Mouse (Mus musculus): ENCODE measurements around the gene Ric1. TPM values are rescaled to one million over a fixed set of nuclear protein-coding genes. Genes with fewer than 3 reads are reported as not detected.

Gene Ric1
- polyA plus RNA-seq, 1 experiment from 2014 or later = 10.2 TPM

GRCm38 (mm10) chr19:29486545-29487206 lies 35.4 kb upstream of the Ric1 start:
- WGBS = 86% methylated on average over 7 of the region's 7 CpGs
- DNase-seq (ENCODE audit: low spot score) = no peak
- Histone ChIP-seq H3K4me3 (no peak overlapping the region), H3K36me3 (no peaks in the 10 kb centered on the region), H3K27ac (no peak overlapping the region), H3K27me3 (ENCODE audit: insufficient read depth, poor library complexity, severe bottlenecking) (no peaks in the 10 kb centered on the region), H3K9me3 (no peaks in the 10 kb centered on the region), H3K4me1 (replicated peaks) (peaks cover 12% of the 10 kb centered on the region; the same call in 1 of the 2 replicates)

GRCm38 (mm10) chr19:29487326-29488072 lies 34.6 kb upstream of the Ric1 start:
- Histone ChIP-seq H3K27ac (0 out of 2 replicates have a peak overlapping the region, but pooled peaks have one; percentile 13), H3K27me3 (ENCODE audit: insufficient read depth, poor library complexity, severe bottlenecking) (no peaks in the 10 kb centered on the region), H3K36me3 (no peaks in the 10 kb centered on the region), H3K9me3 (no peaks in the 10 kb centered on the region), H3K4me1 (replicated peaks) (peaks cover 7% of the 10 kb centered on the region; the same call in 1 of the 2 replicates), H3K4me3 (no peak overlapping the region)
- no peak for DNase-seq (ENCODE audit: low spot score)
- 88% methylated on average over 14 of the region's 14 CpGs for WGBS

- no peak for DNase-seq (ENCODE audit: low spot score)
- Histone ChIP-seq H3K36me3 (no peaks in the 10 kb centered on the region), H3K9me3 (no peaks in the 10 kb centered on the region), H3K4me1 (replicated peaks) (peaks cover 3% of the 10 kb centered on the region; the same call in 1 of the 2 replicates), H3K27ac (0 out of 2 replicates have a peak overlapping the region, but pooled peaks have one; percentile 13), H3K27me3 (ENCODE audit: insufficient read depth, poor library complexity, severe bottlenecking) (no peaks in the 10 kb centered on the region), H3K4me3 (no peak overlapping the region)
- 75% methylated on average over 6 of the region's 6 CpGs for WGBS
These were observed 34.0 kb upstream of the Ric1 start for GRCm38 (mm10) chr19:29488073-29488390.

GRCm38 (mm10) chr19:29488420-29488819 lies 33.7 kb upstream of the Ric1 start:
- Histone ChIP-seq H3K9me3 (no peaks in the 10 kb centered on the region), H3K27ac (no peak overlapping the region), H3K4me1 (replicated peaks) (peaks cover 3% of the 10 kb centered on the region; the same call in 1 of the 2 replicates), H3K4me3 (no peak overlapping the region), H3K36me3 (no peaks in the 10 kb centered on the region), H3K27me3 (ENCODE audit: insufficient read depth, poor library complexity, severe bottlenecking) (no peaks in the 10 kb centered on the region)
- 68% methylated on average over 10 of the region's 10 CpGs for WGBS
- no peak for DNase-seq (ENCODE audit: low spot score)

- peaks cover 3% of the 10 kb centered on the region; the same call in 1 of the 2 replicates for H3K4me1 ChIP-seq (replicated peaks)
- no peaks in the 10 kb centered on the region for H3K27me3 ChIP-seq (ENCODE audit: insufficient read depth, poor library complexity, severe bottlenecking)
- H3K9me3 ChIP-seq = no peaks in the 10 kb centered on the region
- 77% methylated on average over 3 of the region's 3 CpGs for WGBS
- DNase-seq (ENCODE audit: low spot score) = no peak
- no peak overlapping the region for H3K27ac ChIP-seq
- H3K4me3 ChIP-seq = no peak overlapping the region
- no peaks in the 10 kb centered on the region for H3K36me3 ChIP-seq
These were observed 32.2 kb upstream of the Ric1 start for GRCm38 (mm10) chr19:29489785-29490284.

- Histone ChIP-seq H3K27me3 (ENCODE audit: insufficient read depth, poor library complexity, severe bottlenecking) (no peaks in the 10 kb centered on the region), H3K36me3 (no peaks in the 10 kb centered on the region), H3K4me1 (replicated peaks) (no peaks in the 10 kb centered on the region), H3K4me3 (no peak overlapping the region), H3K27ac (no peak overlapping the region), H3K9me3 (no peaks in the 10 kb centered on the region)
- WGBS = 56% methylated on average over 9 of the region's 9 CpGs
- no peak for DNase-seq (ENCODE audit: low spot score)
These were observed 30.6 kb upstream of the Ric1 start for GRCm38 (mm10) chr19:29491467-29491866.

- H3K27ac ChIP-seq = no peak overlapping the region
- no peaks in the 10 kb centered on the region for H3K9me3 ChIP-seq
- WGBS = 85% methylated on average over 4 of the region's 4 CpGs
- no peak overlapping the region for H3K4me3 ChIP-seq
- no peaks in the 10 kb centered on the region for H3K27me3 ChIP-seq (ENCODE audit: insufficient read depth, poor library complexity, severe bottlenecking)
- no peak for DNase-seq (ENCODE audit: low spot score)
- H3K36me3 ChIP-seq = no peaks in the 10 kb centered on the region
- 0 out of 2 replicates have a peak, but pooled peaks cover 4% of the 10 kb centered on the region for H3K4me1 ChIP-seq (replicated peaks)
These were observed 27.6 kb upstream of the Ric1 start for GRCm38 (mm10) chr19:29494454-29494853.

GRCm38 (mm10) chr19:29496001-29496597 lies 26.0 kb upstream of the Ric1 start:
- H3K27ac ChIP-seq = no peak overlapping the region
- no peak for DNase-seq (ENCODE audit: low spot score)
- 77% methylated on average over 6 of the region's 6 CpGs for WGBS
- no peaks in the 10 kb centered on the region for H3K36me3 ChIP-seq
- H3K4me3 ChIP-seq = no peak overlapping the region
- no peaks in the 10 kb centered on the region for H3K27me3 ChIP-seq (ENCODE audit: insufficient read depth, poor library complexity, severe bottlenecking)
- H3K9me3 ChIP-seq = no peaks in the 10 kb centered on the region
- peaks cover 7% of the 10 kb centered on the region for H3K4me1 ChIP-seq (replicated peaks)

GRCm38 (mm10) chr19:29496786-29497557 lies 25.1 kb upstream of the Ric1 start:
- Histone ChIP-seq H3K36me3 (no peaks in the 10 kb centered on the region), H3K27ac (peak overlapping the region; percentile 40; the same call in 1 of the 2 replicates), H3K27me3 (ENCODE audit: insufficient read depth, poor library complexity, severe bottlenecking) (no peaks in the 10 kb centered on the region), H3K4me1 (replicated peaks) (peaks cover 9% of the 10 kb centered on the region), H3K9me3 (no peaks in the 10 kb centered on the region), H3K4me3 (no peak overlapping the region)
- WGBS = 77% methylated on average over 7 of the region's 7 CpGs
- DNase-seq (ENCODE audit: low spot score) = no peak

GRCm38 (mm10) chr19:29497874-29498273 lies 24.2 kb upstream of the Ric1 start:
- no peak for DNase-seq (ENCODE audit: low spot score)
- 89% methylated on average over 7 of the region's 7 CpGs for WGBS

GRCm38 (mm10) chr19:29498842-29499456 lies 23.1 kb upstream of the Ric1 start:
- Histone ChIP-seq H3K27me3 (ENCODE audit: insufficient read depth, poor library complexity, severe bottlenecking) (no peaks in the 10 kb centered on the region), H3K4me3 (no peak overlapping the region), H3K27ac (no peak overlapping the region), H3K36me3 (no peaks in the 10 kb centered on the region), H3K4me1 (replicated peaks) (peaks cover 9% of the 10 kb centered on the region), H3K9me3 (no peaks in the 10 kb centered on the region)
- DNase-seq (ENCODE audit: low spot score) = no peak
- 85% methylated on average over 6 of the region's 6 CpGs for WGBS

More at GRCm38 (mm10) chr19:29497874-29498273, 24.2 kb upstream of the Ric1 start:
- H3K4me3 ChIP-seq = no peak overlapping the region
- H3K27ac ChIP-seq = no peak overlapping the region
- no peaks in the 10 kb centered on the region for H3K9me3 ChIP-seq
- H3K4me1 ChIP-seq (replicated peaks) = peaks cover 9% of the 10 kb centered on the region
- H3K36me3 ChIP-seq = no peaks in the 10 kb centered on the region
- no peaks in the 10 kb centered on the region for H3K27me3 ChIP-seq (ENCODE audit: insufficient read depth, poor library complexity, severe bottlenecking)

- Histone ChIP-seq H3K4me3 (no peak overlapping the region), H3K27me3 (ENCODE audit: insufficient read depth, poor library complexity, severe bottlenecking) (no peaks in the 10 kb centered on the region), H3K27ac (no peak overlapping the region), H3K36me3 (no peaks in the 10 kb centered on the region), H3K4me1 (replicated peaks) (peaks cover 9% of the 10 kb centered on the region), H3K9me3 (no peaks in the 10 kb centered on the region)
- 93% methylated on average over 1 of the region's 1 CpGs for WGBS
- no peak for DNase-seq (ENCODE audit: low spot score)
These were observed 21.7 kb upstream of the Ric1 start for GRCm38 (mm10) chr19:29500333-29500732.
